Mouse (Mus musculus): ENCODE measurements around the gene Snap25. TPM values are rescaled to one million over a fixed set of nuclear protein-coding genes. Genes with fewer than 3 reads are reported as not detected.

The Snap25 gene
- total RNA-seq, 1 experiment = 0.13 TPM

DNA sequence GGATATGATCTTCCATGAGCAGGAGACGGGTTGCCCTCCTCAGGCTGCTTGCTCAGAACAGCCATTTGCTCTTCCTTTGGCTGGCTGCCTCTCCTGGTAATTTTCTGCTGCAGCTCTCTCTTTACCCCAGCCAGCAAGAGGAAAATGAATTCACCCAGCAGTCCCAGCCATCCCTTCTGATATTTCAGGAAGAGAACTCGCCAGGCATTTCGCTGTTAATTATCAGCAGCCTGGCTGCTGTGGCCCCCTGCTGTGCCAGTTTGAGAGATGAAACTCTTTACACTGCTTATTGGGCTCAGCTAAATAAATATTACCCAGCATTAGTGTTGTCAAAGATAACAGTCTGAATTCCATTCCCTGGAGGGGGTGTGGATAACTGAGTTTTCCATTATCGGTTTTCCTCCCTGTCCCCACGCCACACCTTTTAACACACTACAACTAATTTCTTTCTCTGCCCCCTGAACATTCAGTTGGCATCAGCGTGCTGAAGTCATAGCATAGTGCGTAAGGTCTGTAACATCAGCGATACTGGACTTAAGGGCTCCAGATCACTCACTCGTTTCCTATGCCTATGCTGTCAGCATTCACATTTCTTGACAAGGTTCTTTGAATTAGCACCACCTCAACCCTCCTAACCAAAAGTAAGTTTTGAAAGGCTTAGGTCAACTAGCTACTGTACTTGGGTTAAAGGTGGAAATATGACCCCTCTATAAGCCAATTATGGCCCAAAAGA lies 42.5 kb upstream of the Snap25 start:
- Histone ChIP-seq H3K4me3 (ENCODE audit: insufficient read depth in 1 of 2, low read depth in 1 of 2, low read length in 2 of 2, poor library complexity in 1 of 2, severe bottlenecking in 1 of 2) (no peak overlapping the region), H3K36me3 (ENCODE audit: control insufficient read depth, insufficient read depth, low read length, poor library complexity, severe bottlenecking) (no peaks in the 10 kb centered on the region), H3K9me3 (ENCODE audit: control insufficient read depth, insufficient read depth, low read depth, low read length) (no peaks in the 10 kb centered on the region), H3K27ac (ENCODE audit: insufficient read depth, low read depth, low read length, poor library complexity, severe bottlenecking) (no peak overlapping the region), H3K9ac (ENCODE audit: insufficient read depth, low read depth, low read length, poor library complexity, severe bottlenecking) (no peak overlapping the region), H3K4me1 (ENCODE audit: control insufficient read depth in 2 of 2, insufficient read depth in 2 of 2, low read length in 2 of 2, poor library complexity in 1 of 2) (no peaks in the 10 kb centered on the region)
- DNase-seq (ENCODE audit: low read depth, low spot score) = no peak
- in situ Hi-C loops (cut with MboI; ENCODE audit: low sequenced_read_pairs in 2 of 2, unreplicated experiment in 2 of 2) = no loop called here
- TF ChIP-seq ZNF384 (IDR thresholded peaks at IDR 0.05; ENCODE audit: low read depth, low read length) (no peak), HCFC1 (IDR thresholded peaks at IDR 0.05; ENCODE audit: borderline replicate concordance, insufficient read depth, low read length) (no peak), CHD2 (IDR thresholded peaks at IDR 0.05; ENCODE audit: low read depth, low read length) (no peak), MAFK (IDR thresholded peaks at IDR 0.05; ENCODE audit: insufficient read depth, low read depth, low read length) (no peak), ZC3H11A (IDR thresholded peaks at IDR 0.05; ENCODE audit: borderline replicate concordance, low read depth, low read length) (no peak)

GRCm38 (mm10) chr2:136674077-136674757 lies 39.0 kb upstream of the Snap25 start:
- Histone ChIP-seq H3K9ac (ENCODE audit: insufficient read depth, low read depth, low read length, poor library complexity, severe bottlenecking) (no peak overlapping the region), H3K4me3 (ENCODE audit: insufficient read depth in 1 of 2, low read depth in 1 of 2, low read length in 2 of 2, poor library complexity in 1 of 2, severe bottlenecking in 1 of 2) (no peak overlapping the region), H3K9me3 (ENCODE audit: control insufficient read depth, insufficient read depth, low read depth, low read length) (no peaks in the 10 kb centered on the region), H3K4me1 (ENCODE audit: control insufficient read depth in 2 of 2, insufficient read depth in 2 of 2, low read length in 2 of 2, poor library complexity in 1 of 2) (peaks cover 0 to 6% of the 10 kb centered on the region in 2 experiments; a peak in 1 of 4 replicates), H3K36me3 (ENCODE audit: control insufficient read depth, insufficient read depth, low read length, poor library complexity, severe bottlenecking) (no peaks in the 10 kb centered on the region), H3K27ac (ENCODE audit: insufficient read depth, low read depth, low read length, poor library complexity, severe bottlenecking) (no peak overlapping the region)
- no peak for DNase-seq (ENCODE audit: low read depth, low spot score)
- in situ Hi-C loops (cut with MboI; ENCODE audit: low sequenced_read_pairs in 2 of 2, unreplicated experiment in 2 of 2) = no loop called here
- no peak for TF ChIP-seq MAFK (IDR thresholded peaks at IDR 0.05; ENCODE audit: insufficient read depth, low read depth, low read length)
- no peak for TF ChIP-seq ZNF384 (IDR thresholded peaks at IDR 0.05; ENCODE audit: low read depth, low read length)

DNA sequence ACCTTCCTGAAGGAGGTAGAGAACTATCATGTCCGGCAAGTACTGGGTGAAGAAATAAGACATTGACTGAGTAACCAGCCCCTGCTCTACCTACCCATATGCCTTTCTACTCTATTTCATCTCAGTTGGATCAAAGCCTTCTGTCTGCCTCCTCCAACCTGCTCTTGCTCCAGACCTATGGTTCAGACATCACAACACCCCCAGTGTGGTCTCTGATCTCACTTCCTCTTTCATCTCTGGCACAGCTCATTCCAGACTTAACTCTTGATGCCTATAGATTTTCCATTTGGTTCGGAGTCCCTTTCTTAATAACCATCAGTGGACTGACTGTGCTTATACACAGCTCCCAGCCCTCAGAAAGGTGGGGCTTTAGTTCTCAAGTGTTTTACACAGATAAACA lies 37.1 kb upstream of the Snap25 start:
- Histone ChIP-seq H3K36me3 (ENCODE audit: control insufficient read depth, insufficient read depth, low read length, poor library complexity, severe bottlenecking) (no peaks in the 10 kb centered on the region), H3K4me3 (ENCODE audit: insufficient read depth in 1 of 2, low read depth in 1 of 2, low read length in 2 of 2, poor library complexity in 1 of 2, severe bottlenecking in 1 of 2) (no peak overlapping the region), H3K27ac (ENCODE audit: insufficient read depth, low read depth, low read length, poor library complexity, severe bottlenecking) (no peak overlapping the region), H3K4me1 (ENCODE audit: control insufficient read depth in 2 of 2, insufficient read depth in 2 of 2, low read length in 2 of 2, poor library complexity in 1 of 2) (peaks cover 0 to 8% of the 10 kb centered on the region in 2 experiments; a peak in 2 of 4 replicates), H3K9me3 (ENCODE audit: control insufficient read depth, insufficient read depth, low read depth, low read length) (no peaks in the 10 kb centered on the region), H3K9ac (ENCODE audit: insufficient read depth, low read depth, low read length, poor library complexity, severe bottlenecking) (no peak overlapping the region)
- TF ChIP-seq ZC3H11A (IDR thresholded peaks at IDR 0.05; ENCODE audit: borderline replicate concordance, low read depth, low read length) = no peak
- no peak for TF ChIP-seq ZNF384 (IDR thresholded peaks at IDR 0.05; ENCODE audit: low read depth, low read length)
- TF ChIP-seq MAFK (IDR thresholded peaks at IDR 0.05; ENCODE audit: insufficient read depth, low read depth, low read length) = no peak
- no peak for TF ChIP-seq CHD2 (IDR thresholded peaks at IDR 0.05; ENCODE audit: low read depth, low read length)
- TF ChIP-seq HCFC1 (IDR thresholded peaks at IDR 0.05; ENCODE audit: borderline replicate concordance, insufficient read depth, low read length) = no peak
- no peak for DNase-seq (ENCODE audit: low read depth, low spot score)
- in situ Hi-C loops (cut with MboI; ENCODE audit: low sequenced_read_pairs in 2 of 2, unreplicated experiment in 2 of 2) = no loop called here

DNA sequence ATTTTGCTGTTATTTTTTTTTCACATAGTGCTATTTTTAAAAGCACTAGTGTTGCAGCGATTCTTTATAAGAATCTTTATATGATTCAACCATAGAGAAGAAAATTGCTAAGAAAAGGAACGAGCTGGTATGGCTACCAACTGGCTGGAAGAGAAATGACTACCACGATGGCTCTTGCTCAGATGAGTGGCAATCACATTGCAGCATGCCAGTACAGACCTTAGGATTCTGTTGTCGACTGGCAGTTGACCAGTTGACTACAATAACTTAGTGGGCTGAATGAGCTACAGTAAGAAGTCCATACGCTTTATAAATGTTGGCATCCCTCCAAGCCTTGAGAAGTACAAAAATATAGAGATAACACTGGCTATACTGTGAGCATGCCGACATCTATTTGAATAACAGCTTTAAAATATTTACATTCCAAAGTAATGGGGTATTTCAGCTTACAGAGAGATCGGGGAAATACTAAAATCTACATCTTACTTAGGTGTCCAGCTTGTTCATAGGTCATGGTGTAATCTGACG lies 36.3 kb upstream of the Snap25 start:
- in situ Hi-C loops (cut with MboI; ENCODE audit: low sequenced_read_pairs in 2 of 2, unreplicated experiment in 2 of 2) = no loop called here
- peaks cover 0 to 8% of the 10 kb centered on the region in 2 experiments; a peak in 2 of 4 replicates for H3K4me1 ChIP-seq (ENCODE audit: control insufficient read depth in 2 of 2, insufficient read depth in 2 of 2, low read length in 2 of 2, poor library complexity in 1 of 2)

More for the DNA sequence above, 36.3 kb upstream of the Snap25 start:
- Histone ChIP-seq H3K4me3 (ENCODE audit: insufficient read depth in 1 of 2, low read depth in 1 of 2, low read length in 2 of 2, poor library complexity in 1 of 2, severe bottlenecking in 1 of 2) (no peak overlapping the region), H3K27ac (ENCODE audit: insufficient read depth, low read depth, low read length, poor library complexity, severe bottlenecking) (no peak overlapping the region), H3K9me3 (ENCODE audit: control insufficient read depth, insufficient read depth, low read depth, low read length) (no peaks in the 10 kb centered on the region), H3K9ac (ENCODE audit: insufficient read depth, low read depth, low read length, poor library complexity, severe bottlenecking) (no peak overlapping the region), H3K36me3 (ENCODE audit: control insufficient read depth, insufficient read depth, low read length, poor library complexity, severe bottlenecking) (no peaks in the 10 kb centered on the region)
- TF ChIP-seq CHD2 (IDR thresholded peaks at IDR 0.05; ENCODE audit: low read depth, low read length) = no peak
- no peak for TF ChIP-seq MAFK (IDR thresholded peaks at IDR 0.05; ENCODE audit: insufficient read depth, low read depth, low read length)
- TF ChIP-seq ZC3H11A (IDR thresholded peaks at IDR 0.05; ENCODE audit: borderline replicate concordance, low read depth, low read length) = no peak
- no peak for TF ChIP-seq ZNF384 (IDR thresholded peaks at IDR 0.05; ENCODE audit: low read depth, low read length)
- no peak for TF ChIP-seq HCFC1 (IDR thresholded peaks at IDR 0.05; ENCODE audit: borderline replicate concordance, insufficient read depth, low read length)
- DNase-seq (ENCODE audit: low read depth, low spot score) = no peak
